Mouse (Mus musculus): ENCODE measurements at regions not wholly inside any gene's neighbourhood (a gene's known extent, or its start where the extent isn't known, plus 50 kb on each side); places are given as distances from the start of the nearest gene placed in this dataset.

DNA sequence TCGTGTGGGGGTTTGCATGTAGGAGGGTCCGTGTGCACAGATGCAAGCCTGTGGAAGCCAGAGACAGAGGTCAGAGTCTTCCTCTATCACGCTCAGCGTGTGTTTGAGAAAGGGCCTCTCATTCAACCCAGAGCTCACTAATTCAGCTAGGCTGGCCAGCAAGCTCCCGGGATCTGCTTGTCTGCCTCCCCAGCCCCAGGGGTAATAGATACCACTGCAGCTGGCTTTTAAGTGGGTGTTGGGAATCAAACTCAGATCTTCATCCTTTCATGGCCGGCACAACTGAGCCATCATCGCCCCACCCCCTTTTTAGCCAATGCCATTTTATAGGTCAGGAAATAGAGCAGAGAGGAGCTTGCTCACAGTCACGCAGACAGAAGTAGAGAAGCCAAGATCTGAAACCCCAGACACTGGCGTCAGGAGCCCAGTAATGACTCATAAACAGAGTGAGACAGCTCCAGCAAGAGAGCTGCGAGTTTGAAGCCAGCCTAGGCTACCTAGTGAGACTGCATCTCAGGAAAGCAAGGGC lies 80.3 kb downstream of the 1700001O22Rik start:
- TF ChIP-seq GATA1 (IDR thresholded peaks at IDR 0.05; ENCODE audit: low read length) (no peak), TAL1 (IDR thresholded peaks at IDR 0.05; ENCODE audit: low read length) (no peak)
